20 mouse cellular contexts compared by ENCODE assay signal in the genomic region with DNA sequence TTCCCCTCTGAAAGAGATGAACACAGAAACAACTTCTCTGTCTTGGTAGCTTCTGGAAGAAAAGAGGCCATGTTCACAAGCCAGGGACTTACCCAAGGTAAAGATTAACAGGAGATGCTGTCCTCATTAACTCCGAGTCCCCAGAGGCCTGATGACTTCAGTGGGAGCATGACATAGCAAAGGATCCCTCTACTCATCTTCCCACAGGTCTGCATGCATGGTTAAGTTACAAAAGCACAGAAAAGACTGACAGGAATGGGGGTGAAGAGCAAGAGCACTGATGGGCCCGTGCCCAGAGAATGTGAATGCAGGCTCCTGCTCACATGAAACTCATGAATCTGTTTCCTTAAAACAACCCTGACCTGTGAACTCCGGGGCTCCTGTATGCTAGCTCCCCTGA. TPM values are rescaled to one million over a fixed set of nuclear protein-coding genes. Genes with fewer than 3 reads are reported as not detected.
A peak's percentile ranks its signal among the peaks of the same experiment; 100 is the strongest.
DNase-seq lines count a peak whose midpoint lies in the region; ATAC-seq and TF ChIP-seq lines count a peak whose summit lies in the region.
"Had no signal": no experiment of that assay in that cellular context is flagged by ENCODE, and none has a peak within 500 bp of the region (broad histone marks: within the 10 kb centered on the region; RNA-seq: fewer than 3 reads in every experiment).

No protein-coding gene starts in this region.

- 0 out of 2 replicates have a peak, but pooled peaks have one; percentile 49 for ATAC-seq in kidney, embryonic 14.5 days (ENCODE audit: low FRiP score, low TSS enrichment)
- ATAC-seq: forebrain, embryonic 13.5 days; forebrain, postnatal 0 days had no signal

- TF ChIP-seq POLR2A in heart, adult 2 months (IDR thresholded peaks at IDR 0.05; ENCODE audit: insufficient read depth, low read depth, low read length): no peak

- no peaks in the 10 kb centered on the region for H3K79me2 ChIP-seq in heart, adult 2 months (replicated peaks; ENCODE audit: control insufficient read depth, insufficient read depth, low read length)

- peak; percentile 36 for DNase-seq in kidney, adult 11 months
- DNase-seq in kidney, postnatal 10 days: peak; percentile 7
- peak; percentile 12 for DNase-seq in yolk sac, embryonic 10.5 days (ENCODE audit: low spot score)
- DNase-seq in gastrocnemius, adult 8-10 months (ENCODE audit: low spot score in 2 of 2): no peak
- DNase-seq in heart, adult 2 months: no peak
- DNase-seq in adrenal gland, postnatal 14 days: no peak
- DNase-seq: adrenal gland, adult 2 months; adrenal gland, postnatal 36 days; cerebellum, adult 11 months; cerebellum, adult 8-10 months; cerebellum, postnatal 14 days; forebrain, postnatal 0 days; gastrocnemius, postnatal 25 days; heart, postnatal 36 days had no signal

- H3K9ac ChIP-seq in kidney, embryonic 14.5 days (ENCODE audit: low read depth, low read length): no peak overlapping the region
- no peak overlapping the region for H3K9ac ChIP-seq in heart, adult 2 months (ENCODE audit: low read depth, low read length)
- H3K9ac ChIP-seq: embryonic facial prominence, embryonic 13.5 days; forebrain, embryonic 13.5 days; forebrain, postnatal 0 days; heart, embryonic 13.5 days; hindbrain, embryonic 15.5 days had no signal

- TF ChIP-seq EP300 in heart, adult 2 months (IDR thresholded peaks at IDR 0.05; ENCODE audit: insufficient read depth, low read depth, low read length): no peak

- 54% methylated on average over 3 of the region's 3 CpGs for WGBS in kidney, embryonic 14.5 days
- WGBS in heart, adult 2 months: 77% methylated on average over 3 of the region's 3 CpGs

- H3K36me3 ChIP-seq in kidney, embryonic 14.5 days (ENCODE audit: control insufficient read depth, insufficient read depth, low read length): no peaks in the 10 kb centered on the region
- no peaks in the 10 kb centered on the region for H3K36me3 ChIP-seq in heart, adult 2 months (ENCODE audit: control insufficient read depth, insufficient read depth, low read length)
- H3K36me3 ChIP-seq: embryonic facial prominence, embryonic 13.5 days; heart, embryonic 13.5 days; hindbrain, embryonic 15.5 days had no signal

- H3K4me1 ChIP-seq in kidney, embryonic 14.5 days (ENCODE audit: control insufficient read depth, insufficient read depth, low read length): peaks cover 3% of the 10 kb centered on the region; the same call in 1 of the 2 replicates
- H3K4me1 ChIP-seq in heart, adult 2 months (ENCODE audit: control insufficient read depth, insufficient read depth, low read length): no peaks in the 10 kb centered on the region
- H3K4me1 ChIP-seq: forebrain, embryonic 13.5 days; heart, embryonic 13.5 days; hindbrain, embryonic 15.5 days had no signal

- intact Hi-C loops in heart, adult 2 months (cut with DNase I): no loop called here

- H3K27ac ChIP-seq in kidney, embryonic 14.5 days (ENCODE audit: low read depth, low read length): no peak overlapping the region
- H3K27ac ChIP-seq in heart, adult 2 months: no peak overlapping the region
- H3K27ac ChIP-seq: embryonic facial prominence, embryonic 13.5 days; forebrain, embryonic 13.5 days; heart, embryonic 13.5 days; hindbrain, embryonic 15.5 days had no signal

- H3K4me3 ChIP-seq in kidney, embryonic 14.5 days (ENCODE audit: low read length): no peak overlapping the region
- no peak overlapping the region for H3K4me3 ChIP-seq in heart, adult 2 months
- H3K4me3 ChIP-seq: embryonic facial prominence, embryonic 13.5 days; forebrain, embryonic 13.5 days; heart, embryonic 13.5 days; hindbrain, embryonic 15.5 days had no signal

- H3K4me2 ChIP-seq in kidney, embryonic 14.5 days (replicated peaks; ENCODE audit: low read depth, low read length): no peak overlapping the region
- H3K4me2 ChIP-seq: embryonic facial prominence, embryonic 13.5 days; forebrain, embryonic 13.5 days; heart, embryonic 13.5 days; hindbrain, embryonic 15.5 days had no signal

- no peaks in the 10 kb centered on the region; the same call in 1 of the 2 replicates for H3K27me3 ChIP-seq in kidney, embryonic 14.5 days (ENCODE audit: control insufficient read depth, insufficient read depth, low read length)
- no peaks in the 10 kb centered on the region for H3K27me3 ChIP-seq in heart, adult 2 months (ENCODE audit: control insufficient read depth, insufficient read depth, low read length)

- H3K9me3 ChIP-seq in kidney, embryonic 14.5 days (ENCODE audit: control insufficient read depth, low read length): no peaks in the 10 kb centered on the region
- H3K9me3 ChIP-seq: embryonic facial prominence, embryonic 13.5 days; forebrain, embryonic 13.5 days; heart, embryonic 13.5 days; hindbrain, embryonic 15.5 days had no signal

- no peak for TF ChIP-seq CTCF in heart, adult 2 months (IDR thresholded peaks at IDR 0.05)

RNA-seq across cellular contexts. Expression of a gene that starts 6.4 kb away (rescaled TPM):
- polyA plus RNA-seq in kidney, embryonic 14.5 days (2014; fragmentation: Nextera tagmentation; extraction: Ambion mirVana): 6.2 and 6.4 TPM in 2 replicates
- total RNA-seq in gastrocnemius, adult 8-10 months (2022): 1 to 10 TPM in 2 of 4 experiments, under 1 TPM in 2; 0.62 to 1.3 (median 1.1) TPM
- 1 to 10 TPM; 1.7 to 2.6 TPM for total RNA-seq in heart, adult 2 months (2021)
- polyA plus RNA-seq in heart, adult 2 months (2012; rRNA removed): 1.1 and 1.2 TPM in 2 replicates
- 3.9 and 4.6 TPM in 2 replicates for total RNA-seq in adrenal gland, postnatal 14 days (2021)
- total RNA-seq: MEL had no signal

Comparison
In these comparisons a context has a peak if more than half of its experiments do, and no peak if none do; other contexts are left out.
1. DNase-seq: peak in kidney, adult 11 months (single experiment), kidney, postnatal 10 days (single experiment) and yolk sac, embryonic 10.5 days (single experiment); none in gastrocnemius, adult 8-10 months (0 of 2), heart, adult 2 months (0 of 2) and adrenal gland, postnatal 14 days (single experiment).